Mouse (Mus musculus): ENCODE data around the gene Gm28729.

DNA sequence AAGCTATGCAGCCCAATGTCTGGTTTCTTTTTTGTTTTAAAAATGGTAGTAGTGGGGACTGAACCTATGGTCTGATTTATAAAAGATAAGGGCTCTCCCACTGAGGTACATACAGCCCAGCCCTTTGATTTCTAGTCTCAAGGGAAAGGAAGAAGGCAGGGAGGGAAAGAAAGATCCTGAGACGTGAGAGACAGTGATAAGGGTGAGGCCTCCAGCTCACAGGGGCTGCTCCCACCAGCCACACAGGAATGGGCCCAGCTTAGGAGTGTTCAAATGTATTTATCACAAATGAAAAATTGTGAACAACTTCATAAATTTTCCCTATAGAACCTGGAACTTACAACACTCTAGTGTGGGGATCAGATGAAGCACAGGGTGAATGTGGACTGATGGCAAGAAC, 33.5 kb upstream of the Gm28729 start:
- TF ChIP-seq POLR2A (IDR thresholded peaks at IDR 0.05; ENCODE audit: low read depth, low read length) (no peak), CTCF (IDR thresholded peaks at IDR 0.05; ENCODE audit: borderline replicate concordance, insufficient read depth, low read length) (no peak)
